Mouse (Mus musculus) brain, embryonic 14.5 days (tissue): ENCODE results near the gene Rdh1. TPM values are rescaled to one million over a fixed set of nuclear protein-coding genes. Genes with fewer than 3 reads are reported as not detected.
"Not testable (repeated sequence)": the region's sequence is repeated elsewhere in the genome, so short reads cannot be mapped to it uniquely, and the experiment has no call there.

ENCODE experiments used
- DNase-seq: peaks from one replicate; pipeline ENCODE4 v3.0.0-alpha.2; 2011; ENCODE audit warnings: low read depth
- CTCF ChIP-seq: fragments of 200-500 bp; IDR thresholded peaks from 2 replicates; pipeline ENCODE4 v1.5.1; 2012; ENCODE audit warnings: inconsistent platforms, mild to moderate bottlenecking, moderate library complexity, borderline replicate concordance; ENCODE audit not compliant: insufficient read depth, insufficient read length; ENCODE audit errors: extremely low read depth
- POLR2A ChIP-seq: fragments of 200-500 bp; IDR thresholded peaks from 2 replicates; pipeline ENCODE4 v1.6.1; 2012; ENCODE audit warnings: mild to moderate bottlenecking, inconsistent platforms, borderline replicate concordance; ENCODE audit not compliant: poor library complexity, insufficient read depth, insufficient read length, severe bottlenecking; ENCODE audit errors: extremely low read depth
- polyA plus RNA-seq: library from polyadenylated mRNA; depleted of rRNA; stranded (reverse); fragments of >200 nt; gene quantifications from 2 replicates; pipeline ENCODE4 v1.2.3, GENCODE M21; 2012

Rdh1 gene
- polyA plus RNA-seq, 1 experiment, result 0.12 TPM

- TF ChIP-seq CTCF (no peak), POLR2A (no peak)
- DNase-seq, result no peak
Measured at GRCm38 (mm10) chr10:127751548-127751947, 8.0 kb upstream of the Rdh1 start, which contains the start of gene Gpr182. TSS of gene Gpr182 (minus strand) at chr10:127751732.

- DNase-seq, result no peak
- no peak for TF ChIP-seq CTCF
- TF ChIP-seq POLR2A, result no peak
Measured at GRCm38 (mm10) chr10:127754566-127755166, 4.9 kb upstream of the Rdh1 start.

DNA sequence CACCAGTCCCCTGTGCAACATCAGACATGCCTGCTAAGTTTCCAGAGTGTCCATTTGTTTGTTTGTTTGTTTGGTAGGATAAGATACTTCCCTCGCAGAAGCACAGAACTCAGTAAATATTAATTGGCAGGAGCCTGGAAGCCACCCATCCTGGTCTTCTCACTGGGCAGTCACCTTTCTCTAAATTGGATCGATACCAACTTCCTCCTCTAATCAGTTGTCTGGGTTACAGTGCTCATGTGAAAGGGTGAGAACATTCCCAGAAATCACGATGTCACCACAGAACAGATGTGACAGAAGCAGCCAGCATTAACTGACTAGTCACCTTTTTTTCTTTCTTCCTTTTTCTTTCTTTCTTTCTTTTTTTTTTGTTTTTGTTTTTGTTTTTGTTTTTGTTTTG is 4.3 kb upstream of the Rdh1 start:
- no peak for TF ChIP-seq CTCF
- TF ChIP-seq POLR2A, result no peak
- DNase-seq, result no peak

- no peak for DNase-seq
- TF ChIP-seq CTCF (no peak), POLR2A (no peak)
Measured at GRCm38 (mm10) chr10:127755770-127756468, 3.6 kb upstream of the Rdh1 start.

GRCm38 (mm10) chr10:127762926-127763325 is 3.4 kb downstream of the Rdh1 start:
- DNase-seq, result not testable (repeated sequence)

GRCm38 (mm10) chr10:127763914-127764680 is 4.6 kb downstream of the Rdh1 start:
- no peak for DNase-seq
- TF ChIP-seq POLR2A (no peak), CTCF (no peak)

DNA sequence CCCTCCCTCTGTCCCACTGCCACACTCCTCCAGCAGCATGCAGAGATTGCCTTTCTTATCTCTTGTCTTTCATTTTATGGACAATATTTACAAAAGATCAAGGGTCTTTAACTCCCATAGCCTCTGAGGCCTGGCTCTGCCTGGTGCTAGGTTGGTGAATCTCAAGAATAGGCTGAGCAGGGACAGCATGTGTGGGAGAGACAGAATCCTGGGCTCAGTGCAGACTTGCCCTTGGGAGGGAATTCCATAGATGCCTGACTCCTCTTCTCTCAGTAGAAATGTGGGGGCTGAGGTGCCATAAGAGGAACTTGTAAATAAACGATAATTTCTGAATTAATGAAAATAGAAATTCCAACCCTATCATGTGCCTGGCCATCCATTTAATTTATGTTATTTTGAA is 7.0 kb downstream of the Rdh1 start:
- no peak for DNase-seq
- TF ChIP-seq CTCF, result no peak

DNA sequence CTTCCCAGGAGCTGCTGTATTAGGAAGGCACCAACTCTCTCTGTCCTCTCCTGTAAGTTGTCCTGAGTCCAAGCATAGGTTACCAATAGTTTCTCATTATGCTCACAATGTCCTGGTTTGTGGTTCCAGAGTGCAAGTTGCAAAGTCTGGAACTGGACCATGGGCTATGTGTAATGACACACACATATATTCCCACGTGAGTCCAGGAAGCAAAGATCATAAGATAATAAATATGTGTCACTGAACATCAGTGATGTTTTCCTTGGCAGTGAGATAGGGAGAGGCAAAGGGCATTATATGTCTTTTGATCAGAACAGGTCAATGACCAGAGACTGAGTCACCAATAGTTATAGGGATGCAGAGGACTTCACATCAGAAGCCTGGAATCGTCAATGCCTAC is 16.5 kb downstream of the Rdh1 start, which contains the start of gene Rdh9:
Gene Rdh9, plus strand, starts transcription at position 376 of the 400 bp plus-strand sequence.
- TF ChIP-seq CTCF, result no peak
- TF ChIP-seq POLR2A, result no peak
- no peak for DNase-seq

- not testable (repeated sequence) for DNase-seq
Measured at GRCm38 (mm10) chr10:127782321-127782720, 22.8 kb downstream of the Rdh1 start.

DNA sequence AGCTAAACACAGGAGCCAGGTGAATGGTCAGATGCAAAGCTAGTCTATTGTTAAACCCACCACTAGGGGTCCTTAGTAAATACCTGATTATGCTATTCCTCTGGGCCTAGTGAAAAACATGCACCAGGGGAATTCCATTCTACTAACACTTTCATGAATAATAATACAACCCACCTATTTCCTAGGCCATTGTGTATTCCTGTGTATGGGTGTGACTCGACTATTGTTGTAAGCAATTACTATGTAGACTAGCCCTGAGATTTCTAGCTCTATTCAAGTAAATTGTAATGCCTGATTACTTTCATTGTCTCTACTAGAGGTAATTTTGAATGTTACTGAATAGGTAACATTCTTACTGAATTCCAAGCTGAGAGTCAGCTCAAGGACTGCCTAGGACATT is 25.9 kb downstream of the Rdh1 start:
- not testable (repeated sequence) for DNase-seq

GRCm38 (mm10) chr10:127799295-127799694 is 39.8 kb downstream of the Rdh1 start:
- no peak for DNase-seq

DNA sequence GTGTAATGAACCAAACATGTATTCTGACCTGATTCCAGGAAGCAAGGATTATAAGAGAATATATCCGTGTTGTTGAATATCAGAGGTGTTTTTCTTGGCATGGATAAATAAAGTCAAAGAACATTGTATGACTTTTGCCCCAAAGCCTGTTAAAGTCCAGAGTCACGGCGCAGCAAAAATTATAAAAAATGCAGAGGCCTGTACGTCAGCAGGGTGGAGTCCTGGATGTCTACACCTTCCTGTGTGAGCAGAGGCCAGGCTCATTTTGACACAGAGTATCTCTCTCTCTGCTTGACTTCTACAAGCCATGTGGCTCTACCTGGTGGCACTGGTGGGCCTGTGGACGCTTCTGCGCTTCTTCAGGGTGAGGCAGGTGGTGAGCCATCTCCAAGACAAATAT is 41.4 kb downstream of the Rdh1 start, which contains the start of gene Rdh16:
Gene Rdh16, plus strand, starts transcription at position 262 of the 400 bp plus-strand sequence.
- TF ChIP-seq POLR2A (no peak), CTCF (no peak)
- no peak for DNase-seq

More at GRCm38 (mm10) chr10:127799295-127799694, 39.8 kb downstream of the Rdh1 start:
- TF ChIP-seq CTCF, result no peak
- TF ChIP-seq POLR2A, result no peak
